Mouse (Mus musculus): Measurements from ENCODE around the gene Olfr1048.
"Not testable (repeated sequence)": the region's sequence is repeated elsewhere in the genome, so short reads cannot be mapped to it uniquely, and the experiment has no call there.

Gene Olfr1048

GRCm38 (mm10) chr2:86240189-86240588 is at the start of gene Olfr1048:
Gene Olfr1048, minus strand, starts transcription at chr2:86240289.
- in situ Hi-C loops (cut with MboI; ENCODE audit: low sequenced_read_pairs) = no loop called here

GRCm38 (mm10) chr2:86278988-86279387 is 38.9 kb upstream of the Olfr1048 start, which contains the start of gene Olfr1051:
Gene Olfr1051, minus strand, starts transcription at chr2:86279088.
- in situ Hi-C loops (cut with MboI; ENCODE audit: low sequenced_read_pairs) = not testable (repeated sequence)

GRCm38 (mm10) chr2:86258228-86258627 is 18.1 kb upstream of the Olfr1048 start, which contains the start of gene Olfr1049:
Gene Olfr1049, minus strand, starts transcription at chr2:86258328.
- in situ Hi-C loops (cut with MboI; ENCODE audit: low sequenced_read_pairs) = not testable (repeated sequence)

- in situ Hi-C loops (cut with MboI; ENCODE audit: low sequenced_read_pairs) = no loop called here
Measured at GRCm38 (mm10) chr2:86231301-86231700, 8.8 kb downstream of the Olfr1048 start, which contains the start of gene Olfr1047. Gene Olfr1047, minus strand, starts transcription at chr2:86231401.

GRCm38 (mm10) chr2:86219214-86219613 is 20.9 kb downstream of the Olfr1048 start, which contains the start of gene Olfr1046:
Gene Olfr1046, minus strand, starts transcription at chr2:86219314.
- in situ Hi-C loops (cut with MboI; ENCODE audit: low sequenced_read_pairs) = no loop called here

GRCm38 (mm10) chr2:86202909-86203308 is 37.2 kb downstream of the Olfr1048 start, which contains the start of gene Olfr1045:
Gene Olfr1045, minus strand, starts transcription at chr2:86203009.
- in situ Hi-C loops (cut with MboI; ENCODE audit: low sequenced_read_pairs) = no loop called here

- in situ Hi-C loops (cut with MboI; ENCODE audit: low sequenced_read_pairs) = no loop called here
Measured at GRCm38 (mm10) chr2:86195863-86196262, 44.2 kb downstream of the Olfr1048 start.

- in situ Hi-C loops (cut with MboI; ENCODE audit: low sequenced_read_pairs) = no loop called here
Measured at GRCm38 (mm10) chr2:86185583-86185982, 54.5 kb downstream of the Olfr1048 start, which contains the start of gene Olfr52. Gene Olfr52, minus strand, starts transcription at chr2:86185683.

Data from CH12F3 (cell line).